Mouse (Mus musculus) forebrain, embryonic 10.5 days (tissue): ENCODE measurements around the gene Chrnb2. TPM values are rescaled to one million over a fixed set of nuclear protein-coding genes. Genes with fewer than 3 reads are reported as not detected.

Experiments used
- DNase-seq: peaks from one replicate; pipeline ENCODE4 v3.0.0-alpha.2; 2017; ENCODE audit warnings: low spot score; ENCODE audit errors: extremely low spot score
- H3K27ac ChIP-seq: fragments of 300-500 bp; sonication (generic); 2 replicates; pipeline ENCODE4 v1.5.1; 2016; ENCODE audit warnings: mild to moderate bottlenecking
- H3K27me3 ChIP-seq: fragments of 300-500 bp; sonication (generic); 2 replicates; pipeline ENCODE4 v1.6.1; 2016; ENCODE audit warnings: mild to moderate bottlenecking; ENCODE audit not compliant: poor library complexity, severe bottlenecking
- H3K36me3 ChIP-seq: fragments of 300-500 bp; sonication (generic); replicated peaks from 2 replicates; pipeline ENCODE4 v1.6.1; 2016; ENCODE audit warnings: mild to moderate bottlenecking, moderate library complexity
- H3K4me1 ChIP-seq: fragments of 300-500 bp; sonication (generic); 2 replicates; pipeline ENCODE4 v1.6.1; 2016
- H3K4me3 ChIP-seq: fragments of 300-500 bp; sonication (generic); 2 replicates; pipeline ENCODE4 v1.5.1; 2016; ENCODE audit warnings: mild to moderate bottlenecking, moderate library complexity
- H3K9me3 ChIP-seq: fragments of 300-500 bp; sonication (generic); 2 replicates; pipeline ENCODE4 v1.6.1; 2016; ENCODE audit warnings: mild to moderate bottlenecking, moderate library complexity
- WGBS: fragments of 180-500 bp; shearing (Covaris S2); methylation state at CpG from one replicate; pipeline ENCODE4 v1.1.7; 2016; 5-methylcytosine and 5-hydroxymethylcytosine counted together
- polyA plus RNA-seq: library from polyadenylated mRNA; unstranded; fragments of >200 nt; fragmentation: Nextera tagmentation; extraction: Ambion mirVana; gene quantifications from 2 replicates; pipeline ENCODE4 v1.2.1, GENCODE M21; 2016

Gene Chrnb2
- polyA plus RNA-seq, 1 experiment from 2014 or later = 3.8 TPM

- Histone ChIP-seq H3K27ac (peak overlapping the region; percentile 60; the same call in 1 of the 2 replicates), H3K4me1 (peaks cover 12% of the 10 kb centered on the region), H3K4me3 (peak overlapping the region; percentile 35), H3K36me3 (no peaks in the 10 kb centered on the region), H3K27me3 (peaks cover 9% of the 10 kb centered on the region; the same call in 1 of the 2 replicates), H3K9me3 (no peaks in the 10 kb centered on the region)
- no peak for DNase-seq
- WGBS = 3% methylated on average over 13 of the region's 13 CpGs
Measured at GRCm38 (mm10) chr3:89799476-89799875, 35.0 kb upstream of the Chrnb2 start.

- Histone ChIP-seq H3K27me3 (peaks cover 9% of the 10 kb centered on the region; the same call in 1 of the 2 replicates), H3K4me1 (peaks cover 12% of the 10 kb centered on the region), H3K36me3 (no peaks in the 10 kb centered on the region), H3K4me3 (no peak overlapping the region), H3K27ac (no peak overlapping the region), H3K9me3 (no peaks in the 10 kb centered on the region)
- no peak for DNase-seq
- 87% methylated on average over 3 of the region's 3 CpGs for WGBS
Measured at GRCm38 (mm10) chr3:89798518-89798917, 34.1 kb upstream of the Chrnb2 start.

- Histone ChIP-seq H3K36me3 (no peaks in the 10 kb centered on the region), H3K27me3 (peaks cover 9% of the 10 kb centered on the region; the same call in 1 of the 2 replicates), H3K9me3 (no peaks in the 10 kb centered on the region), H3K4me3 (no peak overlapping the region), H3K27ac (no peak overlapping the region), H3K4me1 (peaks cover 8% of the 10 kb centered on the region)
- DNase-seq = no peak
- 71% methylated on average over 4 of the region's 4 CpGs for WGBS
Measured at GRCm38 (mm10) chr3:89796358-89796757, 31.9 kb upstream of the Chrnb2 start.

- Histone ChIP-seq H3K27me3 (peaks cover 9% of the 10 kb centered on the region; the same call in 1 of the 2 replicates), H3K4me1 (peaks cover 8% of the 10 kb centered on the region), H3K27ac (no peak overlapping the region), H3K36me3 (no peaks in the 10 kb centered on the region), H3K4me3 (no peak overlapping the region), H3K9me3 (no peaks in the 10 kb centered on the region)
- 86% methylated on average over 5 of the region's 5 CpGs for WGBS
- no peak for DNase-seq
Measured at GRCm38 (mm10) chr3:89795746-89796145, 31.3 kb upstream of the Chrnb2 start.

- Histone ChIP-seq H3K27me3 (peaks cover 9% of the 10 kb centered on the region; the same call in 1 of the 2 replicates), H3K27ac (no peak overlapping the region), H3K4me3 (no peak overlapping the region), H3K9me3 (no peaks in the 10 kb centered on the region), H3K36me3 (no peaks in the 10 kb centered on the region), H3K4me1 (peaks cover 6% of the 10 kb centered on the region)
- DNase-seq = no peak
- 64% methylated on average over 2 of the region's 2 CpGs for WGBS
Measured at GRCm38 (mm10) chr3:89794616-89795015, 30.2 kb upstream of the Chrnb2 start.

GRCm38 (mm10) chr3:89788680-89789352 is 24.4 kb upstream of the Chrnb2 start:
- peak overlapping the region; percentile 25; the same call in 1 of the 2 replicates for H3K27ac ChIP-seq
- H3K27me3 ChIP-seq = no peaks in the 10 kb centered on the region; the same call in none of the 2 replicates
- WGBS = 78% methylated on average over 16 of the region's 16 CpGs
- no peak overlapping the region for H3K4me3 ChIP-seq
- H3K4me1 ChIP-seq = peaks cover 23% of the 10 kb centered on the region
- peaks cover 4% of the 10 kb centered on the region; the same call in 1 of the 2 replicates for H3K36me3 ChIP-seq
- DNase-seq = no peak
- no peaks in the 10 kb centered on the region for H3K9me3 ChIP-seq

- H3K9me3 ChIP-seq = no peaks in the 10 kb centered on the region
- WGBS = 83% methylated on average over 6 of the region's 6 CpGs
- H3K4me3 ChIP-seq = no peak overlapping the region
- DNase-seq = no peak
- peaks cover 23% of the 10 kb centered on the region for H3K4me1 ChIP-seq
- no peaks in the 10 kb centered on the region; the same call in none of the 2 replicates for H3K27me3 ChIP-seq
- no peak overlapping the region for H3K27ac ChIP-seq
- H3K36me3 ChIP-seq = peaks cover 29% of the 10 kb centered on the region
Measured at GRCm38 (mm10) chr3:89786275-89786674, 21.8 kb upstream of the Chrnb2 start.

GRCm38 (mm10) chr3:89784991-89785753 is 20.7 kb upstream of the Chrnb2 start:
- peak overlapping the region; percentile 32; the same call in 1 of the 2 replicates for H3K27ac ChIP-seq
- H3K4me1 ChIP-seq = peaks cover 23% of the 10 kb centered on the region
- H3K4me3 ChIP-seq = no peak overlapping the region
- 26% methylated on average over 11 of the region's 11 CpGs for WGBS
- DNase-seq = peak; percentile 42
- H3K36me3 ChIP-seq = peaks cover 40% of the 10 kb centered on the region
- H3K9me3 ChIP-seq = no peaks in the 10 kb centered on the region
- H3K27me3 ChIP-seq = no peaks in the 10 kb centered on the region; the same call in none of the 2 replicates

GRCm38 (mm10) chr3:89781640-89782039 is 17.2 kb upstream of the Chrnb2 start:
- no peak for DNase-seq
- H3K27me3 ChIP-seq = no peaks in the 10 kb centered on the region
- H3K4me1 ChIP-seq = peaks cover 14% of the 10 kb centered on the region
- H3K9me3 ChIP-seq = no peaks in the 10 kb centered on the region
- 89% methylated on average over 5 of the region's 5 CpGs for WGBS
- H3K36me3 ChIP-seq = peaks cover 75% of the 10 kb centered on the region
- no peak overlapping the region for H3K27ac ChIP-seq
- H3K4me3 ChIP-seq = no peak overlapping the region

GRCm38 (mm10) chr3:89780102-89780501 is 15.7 kb upstream of the Chrnb2 start:
- Histone ChIP-seq H3K4me1 (peaks cover 18% of the 10 kb centered on the region), H3K27ac (no peak overlapping the region), H3K36me3 (peaks cover 91% of the 10 kb centered on the region), H3K27me3 (no peaks in the 10 kb centered on the region), H3K4me3 (no peak overlapping the region), H3K9me3 (no peaks in the 10 kb centered on the region)
- DNase-seq = no peak
- 89% methylated on average over 4 of the region's 4 CpGs for WGBS

- peaks cover 44% of the 10 kb centered on the region for H3K4me1 ChIP-seq
- no peak for DNase-seq
- peaks cover 63% of the 10 kb centered on the region for H3K36me3 ChIP-seq
- 85% methylated on average over 4 of the region's 4 CpGs for WGBS
- no peak overlapping the region for H3K27ac ChIP-seq
- no peaks in the 10 kb centered on the region for H3K9me3 ChIP-seq
- no peak overlapping the region for H3K4me3 ChIP-seq
- H3K27me3 ChIP-seq = no peaks in the 10 kb centered on the region
Measured at GRCm38 (mm10) chr3:89776001-89776400, 11.6 kb upstream of the Chrnb2 start.

- Histone ChIP-seq H3K27me3 (no peaks in the 10 kb centered on the region), H3K4me1 (peaks cover 49% of the 10 kb centered on the region), H3K27ac (peak overlapping the region; percentile 99), H3K9me3 (no peaks in the 10 kb centered on the region), H3K4me3 (peak overlapping the region; percentile 72), H3K36me3 (peaks cover 53% of the 10 kb centered on the region)
- no peak for DNase-seq
- 61% methylated on average over 15 of the region's 15 CpGs for WGBS
Measured at GRCm38 (mm10) chr3:89774236-89774960, 10.0 kb upstream of the Chrnb2 start.
